ENCODE assay signal across 12 mouse cellular contexts in the genomic region with DNA sequence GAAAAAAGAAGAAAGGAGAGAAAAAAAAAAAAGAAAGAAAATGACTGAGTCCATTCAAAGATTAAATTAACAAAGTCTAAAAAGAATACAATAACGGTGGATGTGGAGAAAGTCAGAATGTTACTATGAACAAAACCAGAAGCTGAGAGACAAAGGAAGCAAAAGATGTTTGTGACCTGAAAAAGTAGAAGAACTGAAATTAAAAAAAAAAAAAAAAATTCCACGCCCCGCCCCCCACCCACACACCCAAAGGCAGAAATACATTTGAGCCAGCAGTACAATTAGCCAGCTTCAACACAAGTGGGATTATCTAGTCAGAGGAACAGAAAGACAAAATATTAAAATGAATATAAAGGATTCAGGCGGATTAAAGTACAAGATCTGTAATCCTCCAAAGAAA.
"Had no signal": no experiment of that assay in that cellular context is flagged by ENCODE, and none has a peak within 500 bp of the region (broad histone marks: within the 10 kb centered on the region; RNA-seq: fewer than 3 reads in every experiment).

No protein-coding gene starts in this region.

- H3K4me3 ChIP-seq: neural tube, embryonic 12.5 days; neural tube, embryonic 13.5 days; stomach, embryonic 15.5 days had no signal

- H3K4me2 ChIP-seq: neural tube, embryonic 12.5 days; neural tube, embryonic 13.5 days; stomach, embryonic 15.5 days had no signal

- H3K9ac ChIP-seq: neural tube, embryonic 12.5 days; neural tube, embryonic 13.5 days; stomach, embryonic 15.5 days had no signal

- DNase-seq: retina, postnatal 1 day; right cerebral cortex, adult 18-20 months; right cerebral cortex, postnatal 14 days; right cerebral cortex, postnatal 25 days; right cerebral cortex, postnatal 4 days; spleen, adult 18-20 months; thymus, adult 18-20 months; thymus, postnatal 36 days had no signal

- H3K27me3 ChIP-seq: neural tube, embryonic 12.5 days; neural tube, embryonic 13.5 days; stomach, embryonic 15.5 days had no signal

- H3K9me3 ChIP-seq: neural tube, embryonic 12.5 days; neural tube, embryonic 13.5 days; stomach, embryonic 15.5 days had no signal

- H3K4me1 ChIP-seq: neural tube, embryonic 12.5 days; neural tube, embryonic 13.5 days; stomach, embryonic 15.5 days had no signal

- H3K27ac ChIP-seq: neural tube, embryonic 12.5 days; neural tube, embryonic 13.5 days; stomach, embryonic 15.5 days; stomach, postnatal 0 days had no signal

- H3K36me3 ChIP-seq: neural tube, embryonic 12.5 days; neural tube, embryonic 13.5 days; stomach, embryonic 15.5 days had no signal
